Mouse (Mus musculus): ENCODE data around the gene Kcnk4. TPM values are rescaled to one million over a fixed set of nuclear protein-coding genes. Genes with fewer than 3 reads are reported as not detected.

The Kcnk4 gene
- polyA plus RNA-seq, 1 experiment: 0.17 TPM

DNA sequence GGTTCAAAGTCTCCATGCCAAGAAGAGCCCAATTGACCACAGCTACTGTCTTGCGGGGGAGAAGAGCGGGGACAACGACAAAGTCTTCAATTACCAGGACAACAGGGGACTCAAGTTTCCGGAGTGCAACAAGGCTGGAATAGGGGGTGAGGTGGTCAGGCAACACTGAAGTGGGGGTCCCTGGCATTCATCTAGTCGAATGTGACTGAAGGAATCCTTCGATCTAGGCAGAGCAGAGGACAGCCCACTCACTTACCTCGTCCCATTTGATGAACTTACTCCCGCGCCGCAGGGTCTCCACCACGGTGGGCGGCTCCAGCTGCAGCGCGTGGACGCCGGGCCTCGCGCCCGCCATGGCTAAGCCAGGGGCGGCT is 35.0 kb upstream of the Kcnk4 start:
- TF ChIP-seq POLR2A (IDR thresholded peaks at IDR 0.05; ENCODE audit: borderline replicate concordance, extremely low read depth, low read depth, low read length): no peak
- no peak for TF ChIP-seq CTCF (IDR thresholded peaks at IDR 0.05; ENCODE audit: insufficient read depth, low read length)
- peak overlapping the region; percentile 82 for H3K4me3 ChIP-seq (replicated peaks; ENCODE audit: extremely low read depth, low read depth, low read length)
- no peak for DNase-seq
- H3K4me1 ChIP-seq (ENCODE audit: control insufficient read depth, insufficient read depth, low read length): peaks cover 13% of the 10 kb centered on the region
- under 1% methylated on average over 20 of the region's 20 CpGs for WGBS

DNA sequence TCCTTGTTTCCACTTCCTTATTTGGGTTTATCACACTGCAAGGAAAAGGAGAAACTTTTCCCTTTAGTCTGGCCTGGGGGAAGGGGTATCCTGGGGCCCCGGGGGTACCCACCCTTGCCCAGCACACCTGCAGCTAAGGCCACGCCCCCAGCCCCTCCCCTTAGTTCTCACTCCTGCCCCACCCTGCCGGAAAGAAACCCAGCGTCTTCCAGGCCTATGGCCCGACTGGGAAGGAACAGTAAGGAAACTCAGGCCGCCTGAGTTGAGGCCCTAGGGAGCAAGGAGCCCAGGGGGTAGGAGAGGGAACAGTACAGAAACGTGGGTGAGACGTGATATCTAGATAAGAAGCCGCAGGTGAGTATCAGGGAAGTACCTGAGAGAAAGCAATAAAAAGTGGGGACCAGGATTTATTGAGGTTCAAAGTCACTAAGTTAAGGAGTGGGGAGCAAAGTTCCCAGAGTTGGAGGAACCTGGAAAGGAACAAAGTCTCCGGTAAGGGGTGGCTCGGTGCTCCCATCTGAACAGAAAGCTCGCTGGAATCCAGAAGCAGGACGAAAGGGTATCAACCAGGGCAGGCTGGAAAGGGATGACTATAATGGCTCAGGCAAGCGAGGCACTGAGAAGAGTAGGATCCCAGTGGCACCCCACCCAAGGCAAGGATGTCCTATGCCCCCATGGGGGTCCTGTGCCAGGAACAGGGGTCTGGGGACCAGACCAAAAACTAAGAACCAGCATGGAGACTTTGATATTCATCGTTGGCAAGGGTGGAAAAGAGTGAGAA is 34.4 kb upstream of the Kcnk4 start:
- WGBS: 7% methylated on average over 15 of the region's 15 CpGs
- peak overlapping the region; percentile 82 for H3K4me3 ChIP-seq (replicated peaks; ENCODE audit: extremely low read depth, low read depth, low read length)
- peaks cover 13% of the 10 kb centered on the region for H3K4me1 ChIP-seq (ENCODE audit: control insufficient read depth, insufficient read depth, low read length)
- DNase-seq: peak; percentile 55
- TF ChIP-seq CTCF (IDR thresholded peaks at IDR 0.05; ENCODE audit: insufficient read depth, low read length) (no peak), POLR2A (IDR thresholded peaks at IDR 0.05; ENCODE audit: borderline replicate concordance, extremely low read depth, low read depth, low read length) (no peak)

DNA sequence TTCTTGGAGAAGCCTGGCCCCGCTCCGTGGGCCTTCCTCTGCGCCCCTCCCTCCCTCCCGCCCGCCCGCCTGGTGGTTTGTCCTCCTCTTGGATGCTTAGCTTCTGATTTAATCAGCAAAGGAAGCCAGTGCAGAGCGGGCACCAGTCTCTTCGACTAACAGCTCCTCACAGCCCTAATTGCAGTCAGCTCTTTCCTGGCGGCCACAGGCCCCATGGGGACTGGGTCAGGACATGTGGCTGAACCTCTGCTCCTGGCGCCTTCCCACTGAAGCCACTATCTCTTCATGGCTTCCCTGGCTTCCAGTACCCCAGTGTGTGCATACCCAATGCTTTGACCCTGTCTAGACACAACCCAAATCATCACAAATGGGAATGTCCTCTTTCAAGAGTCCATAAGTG is 22.1 kb upstream of the Kcnk4 start:
- 75% methylated on average over 10 of the region's 10 CpGs for WGBS
- TF ChIP-seq POLR2A (IDR thresholded peaks at IDR 0.05; ENCODE audit: borderline replicate concordance, extremely low read depth, low read depth, low read length) (no peak), CTCF (IDR thresholded peaks at IDR 0.05; ENCODE audit: insufficient read depth, low read length) (no peak)
- H3K4me1 ChIP-seq (ENCODE audit: control insufficient read depth, insufficient read depth, low read length): peaks cover 11% of the 10 kb centered on the region
- DNase-seq: no peak
- no peak overlapping the region for H3K4me3 ChIP-seq (replicated peaks; ENCODE audit: extremely low read depth, low read depth, low read length)

DNA sequence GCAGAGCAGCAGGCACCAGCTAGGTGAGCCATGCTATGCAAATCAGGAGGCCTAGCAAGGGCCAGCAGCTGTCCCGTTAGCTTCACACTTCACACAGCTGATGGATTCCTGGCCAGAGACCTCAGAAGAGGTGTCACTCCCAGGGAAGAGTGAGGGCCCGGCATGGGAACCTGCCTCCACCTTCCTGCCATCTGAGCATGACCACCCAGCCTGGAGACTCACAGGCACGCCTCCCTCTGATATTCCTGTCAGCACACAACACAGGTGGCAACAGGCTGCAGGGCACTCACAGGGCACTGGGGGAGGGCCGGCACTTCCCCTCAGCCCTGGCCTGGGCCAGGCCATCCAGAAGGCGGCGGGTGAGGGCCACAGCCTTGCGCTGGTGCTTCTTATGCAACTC is 21.1 kb upstream of the Kcnk4 start:
- peaks cover 11% of the 10 kb centered on the region for H3K4me1 ChIP-seq (ENCODE audit: control insufficient read depth, insufficient read depth, low read length)
- DNase-seq: no peak
- no peak overlapping the region for H3K4me3 ChIP-seq (replicated peaks; ENCODE audit: extremely low read depth, low read depth, low read length)
- no peak for TF ChIP-seq CTCF (IDR thresholded peaks at IDR 0.05; ENCODE audit: insufficient read depth, low read length)
- TF ChIP-seq POLR2A (IDR thresholded peaks at IDR 0.05; ENCODE audit: borderline replicate concordance, extremely low read depth, low read depth, low read length): no peak
- 76% methylated on average over 7 of the region's 7 CpGs for WGBS

DNA sequence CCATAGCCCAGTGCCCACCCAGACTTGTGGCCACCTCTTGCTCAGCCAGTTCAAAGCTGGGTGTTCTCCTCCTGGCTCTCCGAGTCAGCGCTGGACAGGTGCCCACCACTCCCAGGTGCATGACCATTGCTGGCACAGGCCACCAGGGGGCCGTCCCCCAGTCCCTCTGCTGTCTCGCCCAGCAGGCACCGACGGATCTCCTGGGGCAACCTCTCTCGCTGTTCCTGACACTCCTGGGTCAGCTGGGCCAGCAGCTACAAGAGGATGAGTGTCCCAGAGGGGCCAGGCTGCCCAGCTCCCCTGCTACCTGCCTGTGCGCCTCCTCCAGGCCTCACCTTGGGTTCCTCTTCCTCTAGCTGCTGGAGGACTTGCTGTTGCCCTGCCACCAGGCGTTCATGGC is 19.7 kb upstream of the Kcnk4 start:
- TF ChIP-seq CTCF (IDR thresholded peaks at IDR 0.05; ENCODE audit: insufficient read depth, low read length) (peak; percentile 28; the same call in 1 of the 2 replicates), POLR2A (IDR thresholded peaks at IDR 0.05; ENCODE audit: borderline replicate concordance, extremely low read depth, low read depth, low read length) (peak; percentile 36; the same call in 1 of the 2 replicates)
- Histone ChIP-seq H3K4me1 (ENCODE audit: control insufficient read depth, insufficient read depth, low read length) (peaks cover 11% of the 10 kb centered on the region), H3K4me3 (replicated peaks; ENCODE audit: extremely low read depth, low read depth, low read length) (no peak overlapping the region)
- WGBS: 35% methylated on average over 9 of the region's 9 CpGs
- DNase-seq: peak; percentile 78

DNA sequence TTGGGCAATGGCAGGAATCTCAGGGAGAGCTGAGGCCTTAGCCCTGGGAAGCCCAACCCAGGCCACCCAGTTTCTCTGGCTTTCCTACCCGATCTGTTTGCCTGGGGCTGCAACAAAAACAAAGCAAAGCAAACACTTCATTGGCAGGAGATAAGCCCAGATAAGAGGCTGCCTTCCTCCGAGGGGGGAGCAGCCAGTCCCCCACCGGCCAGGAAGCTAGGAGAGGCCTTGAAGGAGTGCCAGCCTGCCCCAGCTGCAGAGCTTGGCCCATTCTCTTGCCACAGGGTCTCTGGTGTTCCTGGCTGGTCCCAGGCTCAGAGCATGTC is 18.4 kb upstream of the Kcnk4 start:
- H3K4me1 ChIP-seq (ENCODE audit: control insufficient read depth, insufficient read depth, low read length): peaks cover 11% of the 10 kb centered on the region
- TF ChIP-seq POLR2A (IDR thresholded peaks at IDR 0.05; ENCODE audit: borderline replicate concordance, extremely low read depth, low read depth, low read length) (peak; percentile 85; the same call in 1 of the 2 replicates), CTCF (IDR thresholded peaks at IDR 0.05; ENCODE audit: insufficient read depth, low read length) (no peak)
- peak overlapping the region; percentile 91 for H3K4me3 ChIP-seq (replicated peaks; ENCODE audit: extremely low read depth, low read depth, low read length)
- WGBS: 4% methylated on average over 3 of the region's 3 CpGs
- peak; percentile 79 for DNase-seq

DNA sequence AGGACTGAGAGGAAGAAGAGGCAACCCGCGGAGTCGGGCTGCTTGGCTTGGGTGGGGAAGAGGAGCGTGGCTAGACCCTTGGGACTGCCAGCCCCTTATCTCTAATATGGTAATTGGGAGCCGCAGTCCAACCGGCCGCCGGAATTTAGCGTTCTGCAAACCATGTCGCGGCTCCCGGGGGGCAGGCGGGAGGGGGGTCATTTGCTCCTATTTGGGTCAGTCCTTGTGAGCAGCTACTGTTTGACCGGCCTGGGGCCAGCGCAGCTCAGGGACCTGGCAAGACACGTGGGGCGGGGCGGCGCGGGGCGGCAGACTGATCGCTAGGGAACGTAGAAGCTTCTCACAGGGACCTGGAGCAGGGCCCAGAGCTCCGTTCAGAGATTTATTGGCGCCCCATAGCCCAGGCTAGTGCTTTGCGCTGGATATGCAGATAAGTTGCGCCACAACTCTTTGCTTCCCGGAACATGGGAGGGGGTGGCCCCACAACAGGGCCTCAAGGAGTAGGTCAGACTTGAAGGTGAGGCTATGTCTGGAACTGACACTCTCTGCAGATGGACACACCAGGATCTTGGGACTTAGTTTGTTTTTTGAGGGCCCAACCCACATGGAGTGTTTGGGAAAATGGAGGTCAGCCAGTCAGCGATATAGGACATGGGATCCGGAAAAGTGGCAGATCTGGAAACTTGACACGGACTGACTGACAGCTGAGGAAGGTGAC is 17.8 kb upstream of the Kcnk4 start:
- TF ChIP-seq POLR2A (IDR thresholded peaks at IDR 0.05; ENCODE audit: borderline replicate concordance, extremely low read depth, low read depth, low read length) (0 out of 2 replicates have a peak, but pooled peaks have one; percentile 4), CTCF (IDR thresholded peaks at IDR 0.05; ENCODE audit: insufficient read depth, low read length) (no peak)
- H3K4me1 ChIP-seq (ENCODE audit: control insufficient read depth, insufficient read depth, low read length): peaks cover 11% of the 10 kb centered on the region
- 1% methylated on average over 31 of the region's 31 CpGs for WGBS
- DNase-seq: peak; percentile 82
- H3K4me3 ChIP-seq (replicated peaks; ENCODE audit: extremely low read depth, low read depth, low read length): peak overlapping the region; percentile 91

DNA sequence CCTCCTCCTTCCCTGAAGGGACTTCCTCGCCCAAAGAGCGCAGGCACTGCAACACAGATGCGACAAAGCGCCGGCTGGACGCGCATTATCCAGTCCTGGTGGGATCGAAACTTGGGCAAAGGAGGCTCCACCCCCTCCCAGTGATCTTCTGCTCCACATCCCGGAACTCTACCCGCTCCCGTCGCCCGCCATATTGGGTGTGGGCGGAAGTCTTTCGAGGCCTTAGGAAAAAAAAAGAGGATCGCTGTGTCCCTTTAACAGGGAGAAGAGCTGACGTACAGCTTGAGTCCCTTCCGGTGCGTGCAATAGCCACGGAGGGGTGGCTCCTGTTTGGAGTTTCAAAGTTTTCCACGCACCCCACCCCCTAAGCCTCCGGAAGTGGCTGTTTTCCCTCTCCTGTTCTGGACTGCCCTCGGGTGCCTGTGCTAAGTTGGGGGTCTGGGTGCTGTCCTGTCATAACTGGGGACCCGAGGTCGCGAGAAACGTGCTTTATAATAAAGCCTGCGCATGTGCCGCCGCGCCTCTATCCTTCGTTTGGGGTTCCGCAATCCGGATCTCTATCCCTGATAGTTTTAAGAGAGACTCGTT is 17.2 kb upstream of the Kcnk4 start:
- Histone ChIP-seq H3K4me1 (ENCODE audit: control insufficient read depth, insufficient read depth, low read length) (peaks cover 11% of the 10 kb centered on the region), H3K4me3 (replicated peaks; ENCODE audit: extremely low read depth, low read depth, low read length) (peak overlapping the region; percentile 91)
- TF ChIP-seq CTCF (IDR thresholded peaks at IDR 0.05; ENCODE audit: insufficient read depth, low read length) (no peak), POLR2A (IDR thresholded peaks at IDR 0.05; ENCODE audit: borderline replicate concordance, extremely low read depth, low read depth, low read length) (peak; percentile 84)
- peak; percentile 93 for DNase-seq
- WGBS: under 1% methylated on average over 35 of the region's 35 CpGs

DNA sequence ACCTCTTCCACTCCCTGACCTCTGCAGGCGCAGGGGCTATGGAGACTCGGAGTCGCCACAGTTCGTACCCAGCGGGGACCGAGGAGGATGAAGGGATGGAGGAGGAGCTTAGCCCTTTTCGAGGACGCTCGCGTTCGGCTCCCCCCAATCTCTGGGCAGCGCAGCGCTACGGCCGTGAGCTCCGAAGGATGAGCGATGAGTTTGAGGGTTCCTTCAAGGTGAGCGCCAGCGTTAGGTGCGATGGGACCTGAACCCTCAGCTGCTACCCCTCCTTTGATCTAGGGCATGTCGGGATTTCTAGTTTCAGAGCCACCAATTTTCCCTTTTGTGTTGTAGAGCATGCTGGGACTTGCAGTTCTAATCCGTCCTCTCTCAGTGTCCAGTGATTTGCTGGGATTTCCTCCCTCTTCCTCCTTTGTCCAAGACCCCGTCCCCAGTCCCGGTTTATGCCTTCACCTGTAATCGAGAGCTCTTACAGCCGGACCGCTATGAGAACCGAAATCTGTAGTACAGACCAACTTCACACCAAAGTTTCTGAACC is 16.4 kb upstream of the Kcnk4 start:
- Histone ChIP-seq H3K4me1 (ENCODE audit: control insufficient read depth, insufficient read depth, low read length) (peaks cover 11% of the 10 kb centered on the region), H3K4me3 (replicated peaks; ENCODE audit: extremely low read depth, low read depth, low read length) (peak overlapping the region; percentile 91)
- TF ChIP-seq CTCF (IDR thresholded peaks at IDR 0.05; ENCODE audit: insufficient read depth, low read length): no peak
- peak; percentile 85; the same call in 1 of the 2 replicates for TF ChIP-seq POLR2A (IDR thresholded peaks at IDR 0.05; ENCODE audit: borderline replicate concordance, extremely low read depth, low read depth, low read length)
- peak; percentile 68 for DNase-seq
- under 1% methylated on average over 28 of the region's 28 CpGs for WGBS

All from lung, adult 2 months (tissue).